Mouse (Mus musculus) MEL-GATA-1-ER (cell line): ENCODE measurements around the gene Arhgdia.

Source experiments
- DNase-seq: peaks from one replicate; pipeline ENCODE4 v3.0.0-alpha.2; 2012; ENCODE audit warnings: low read depth; ENCODE audit errors: extremely low read depth

Gene Arhgdia

GRCm38 (mm10) chr11:120581490-120582267 is at the start of gene Arhgdia:
Arhgdia (minus strand) TSS chr11:120581624.
- DNase-seq = no peak

- no peak for DNase-seq
Observed at GRCm38 (mm10) chr11:120630401-120630871, 49.0 kb upstream of the Arhgdia start.

- DNase-seq = no peak
Observed at GRCm38 (mm10) chr11:120629911-120630310, 48.5 kb upstream of the Arhgdia start.

- DNase-seq = no peak
Observed at GRCm38 (mm10) chr11:120629341-120629730, 47.9 kb upstream of the Arhgdia start.

GRCm38 (mm10) chr11:120628601-120629340 is 47.3 kb upstream of the Arhgdia start:
- DNase-seq = no peak

GRCm38 (mm10) chr11:120627468-120628300 is 46.3 kb upstream of the Arhgdia start:
- DNase-seq = no peak

GRCm38 (mm10) chr11:120626785-120627467 is 45.5 kb upstream of the Arhgdia start:
- DNase-seq = no peak

DNA sequence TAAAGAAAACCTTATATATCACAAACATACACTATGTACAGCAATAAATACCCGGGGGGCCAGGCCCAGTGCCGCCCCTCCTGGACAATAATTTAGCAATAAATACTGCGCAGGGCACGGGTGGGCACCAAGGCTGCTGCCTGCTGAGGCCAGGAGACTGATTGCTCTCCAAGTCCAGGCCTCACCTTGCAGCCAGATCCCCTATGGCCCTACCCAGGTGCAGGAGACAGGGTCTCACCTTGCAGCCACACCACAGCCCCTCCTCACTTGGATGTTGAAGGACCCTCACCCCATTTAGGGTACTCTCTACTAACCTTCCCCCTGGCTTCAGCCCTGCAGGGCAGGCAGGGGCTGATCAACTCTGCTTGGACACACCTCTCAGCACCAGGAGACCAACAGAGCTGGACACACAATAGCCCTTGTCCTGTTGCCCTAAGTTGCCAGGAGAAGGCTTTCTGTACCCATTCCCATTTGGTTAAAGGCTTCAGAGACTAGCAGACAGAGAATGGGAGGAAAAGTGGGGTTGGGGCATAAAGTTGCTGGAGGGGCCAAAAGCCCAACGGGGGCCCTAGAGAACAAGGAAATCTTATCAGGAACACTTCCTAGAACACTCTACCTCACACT is 43.8 kb upstream of the Arhgdia start, which contains the start of gene Sirt7:
Sirt7 (minus strand) TSS at position 89 of the 624 bp plus-strand sequence.
- no peak for DNase-seq

DNA sequence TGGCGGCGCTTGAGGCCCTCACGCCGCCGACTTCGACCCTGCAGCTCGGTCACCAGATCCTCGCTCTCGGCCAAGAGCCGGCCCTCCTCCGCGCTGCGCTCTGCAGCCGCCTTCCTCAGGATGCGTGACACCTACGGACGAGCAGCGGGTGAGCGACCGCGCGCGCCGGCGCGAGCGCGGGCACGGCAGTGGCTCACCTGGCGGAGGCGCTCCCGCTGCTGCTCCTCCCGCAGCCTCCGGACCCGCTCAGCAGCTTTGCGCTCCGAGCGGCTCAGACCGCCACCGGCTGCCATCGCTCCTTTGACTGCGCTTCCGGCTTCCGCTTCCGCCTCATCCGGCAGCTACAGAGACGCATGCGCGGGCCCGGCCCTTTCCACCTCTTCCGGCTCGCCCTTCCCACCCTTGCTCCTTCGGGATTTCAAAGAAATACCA is 43.3 kb upstream of the Arhgdia start:
- DNase-seq = no peak

- DNase-seq = no peak
Observed at GRCm38 (mm10) chr11:120623961-120624679, 42.7 kb upstream of the Arhgdia start.

DNA sequence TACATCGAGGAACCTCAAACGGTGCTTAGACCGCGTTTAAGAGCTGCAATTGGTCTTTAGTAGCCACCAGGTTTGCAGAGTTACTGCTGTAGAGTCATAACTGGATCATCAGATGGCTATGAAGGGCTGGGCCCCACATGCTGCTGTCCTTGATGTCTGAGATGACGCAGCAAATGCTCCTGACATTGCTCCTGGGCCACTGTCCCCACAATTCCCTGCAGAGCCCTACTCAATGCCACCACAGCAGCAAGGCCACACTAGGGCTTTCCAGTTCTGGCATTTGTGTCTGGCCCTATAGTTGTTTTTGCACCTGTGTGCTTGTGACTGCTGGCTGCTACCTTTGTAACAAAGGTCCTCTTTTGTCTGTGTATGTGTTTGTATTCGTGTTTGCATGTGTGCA is 41.4 kb upstream of the Arhgdia start:
- no peak for DNase-seq

DNA sequence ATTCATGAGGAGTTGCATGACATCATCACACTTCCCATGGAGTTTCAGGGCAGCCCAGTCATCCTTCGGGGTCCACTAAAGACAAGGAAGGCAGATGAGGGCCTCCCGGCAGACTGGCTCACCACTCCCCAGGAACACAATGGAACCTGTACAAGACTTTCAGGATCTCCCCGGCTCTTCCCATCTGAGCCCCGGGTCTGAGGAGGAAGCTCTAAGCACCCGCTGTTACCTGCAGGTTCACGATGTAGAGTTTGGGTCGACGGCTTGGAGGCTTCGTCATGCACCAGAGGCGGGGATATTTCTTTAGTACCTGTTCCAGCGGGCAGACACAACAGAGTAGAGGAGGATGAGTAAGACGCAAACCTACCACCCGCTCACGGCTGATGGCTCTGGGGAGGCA is 38.8 kb upstream of the Arhgdia start:
- DNase-seq = no peak

DNA sequence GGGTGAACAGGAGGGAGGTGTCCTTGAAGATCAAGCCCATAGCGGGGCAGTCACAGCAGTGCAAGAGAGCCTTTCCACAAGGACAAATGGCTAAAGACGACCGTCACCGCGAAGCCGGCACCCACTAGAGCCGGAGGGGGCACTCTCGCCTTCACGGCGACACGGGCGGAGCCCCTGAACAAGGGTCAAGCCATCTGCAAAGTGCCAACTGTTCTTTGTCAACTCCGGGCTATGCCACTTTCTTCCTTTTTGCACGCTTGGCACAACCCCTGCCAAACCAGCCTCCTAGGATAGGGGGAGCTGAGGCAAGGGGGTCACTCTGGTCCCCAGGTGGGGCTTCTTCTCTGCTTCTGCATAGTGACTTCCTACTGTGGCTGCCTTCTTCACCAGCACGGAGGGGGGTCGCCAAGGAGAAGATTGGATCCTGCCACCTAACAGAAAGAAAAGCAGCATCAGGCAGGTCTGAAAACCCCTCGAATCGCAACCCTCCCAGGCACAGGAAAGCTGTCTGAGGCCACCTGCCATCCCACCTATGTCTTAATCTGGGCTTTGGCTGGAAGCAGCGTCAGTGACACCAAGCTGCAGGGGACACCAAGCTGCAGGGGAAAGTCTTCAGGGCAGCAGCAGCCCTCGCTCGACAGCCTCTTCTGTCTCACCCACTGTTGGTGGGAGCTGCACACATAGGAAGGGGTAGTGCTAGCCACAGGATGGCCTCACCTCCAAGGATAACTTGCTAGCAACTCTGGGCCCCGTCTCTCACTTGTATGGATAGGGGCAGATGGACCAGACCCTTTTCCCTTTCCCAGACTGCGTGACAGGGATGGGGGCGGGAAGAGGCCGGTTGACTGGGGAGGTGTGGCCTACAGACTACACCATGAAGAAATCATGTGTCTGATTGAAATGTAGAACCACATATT is 37.5 kb upstream of the Arhgdia start:
- no peak for DNase-seq

DNA sequence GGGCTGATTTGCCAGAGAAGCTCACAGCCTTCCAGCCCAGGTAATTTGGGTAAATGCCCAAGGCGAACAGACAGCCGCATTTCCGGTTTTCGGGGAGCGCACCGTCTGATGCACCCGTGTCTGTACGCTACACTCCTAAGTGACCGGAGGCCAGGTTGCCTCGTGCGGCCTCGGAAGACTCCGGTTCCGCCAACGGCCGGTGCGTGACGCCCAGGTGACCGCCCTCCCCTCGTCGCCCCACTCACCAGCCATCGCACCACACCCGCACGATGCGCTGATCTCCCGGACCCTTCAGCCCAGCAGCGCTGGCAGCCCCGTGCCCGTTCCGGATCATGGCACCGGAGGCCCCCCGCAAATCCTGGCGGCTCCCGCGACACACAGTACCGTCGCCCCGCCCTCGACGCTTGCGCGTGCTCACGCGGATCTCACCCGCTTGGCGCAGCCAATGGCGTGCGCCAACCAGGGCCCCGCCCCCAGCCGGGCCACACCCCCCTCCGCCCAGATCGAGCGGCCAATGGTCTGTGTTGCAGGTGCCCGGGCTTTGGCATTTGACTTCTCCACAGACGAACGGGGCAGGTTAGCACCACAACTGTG is 36.2 kb upstream of the Arhgdia start, which contains the start of gene Pcyt2:
Pcyt2 (minus strand) TSS at position 418 of the 594 bp plus-strand sequence.
- peak; percentile 74 for DNase-seq

DNA sequence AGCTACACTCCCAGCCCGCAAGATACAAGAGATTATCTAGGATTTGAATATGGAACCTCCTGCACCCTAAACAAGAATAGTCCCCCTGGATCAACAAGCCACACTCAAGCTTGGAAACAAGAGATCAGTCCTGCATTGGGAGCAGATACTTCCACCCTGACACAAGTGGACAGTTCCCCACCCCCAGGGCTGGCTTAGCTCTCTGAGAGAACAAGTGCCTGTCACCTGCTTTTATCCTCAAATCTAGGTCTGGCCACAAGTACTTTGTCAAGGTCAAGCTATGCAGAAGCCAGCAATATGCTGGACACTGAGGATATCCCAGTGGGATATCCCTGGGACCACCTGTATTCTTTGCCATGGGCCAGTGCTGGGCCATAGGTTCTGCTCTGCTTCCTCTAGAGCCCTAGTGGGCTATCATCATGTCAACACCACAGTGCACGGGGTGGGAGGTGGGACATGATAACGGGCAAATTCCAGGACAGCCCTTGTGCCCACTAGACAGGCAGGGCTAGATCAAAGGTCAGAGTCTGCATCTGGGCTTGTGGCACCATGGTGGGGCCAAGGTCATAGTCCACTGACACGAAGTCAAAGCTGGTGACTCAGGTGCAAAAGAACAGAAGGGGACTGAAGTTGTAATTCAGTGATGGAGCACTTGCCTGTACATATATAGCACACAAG is 35.3 kb upstream of the Arhgdia start:
- DNase-seq = no peak

DNA sequence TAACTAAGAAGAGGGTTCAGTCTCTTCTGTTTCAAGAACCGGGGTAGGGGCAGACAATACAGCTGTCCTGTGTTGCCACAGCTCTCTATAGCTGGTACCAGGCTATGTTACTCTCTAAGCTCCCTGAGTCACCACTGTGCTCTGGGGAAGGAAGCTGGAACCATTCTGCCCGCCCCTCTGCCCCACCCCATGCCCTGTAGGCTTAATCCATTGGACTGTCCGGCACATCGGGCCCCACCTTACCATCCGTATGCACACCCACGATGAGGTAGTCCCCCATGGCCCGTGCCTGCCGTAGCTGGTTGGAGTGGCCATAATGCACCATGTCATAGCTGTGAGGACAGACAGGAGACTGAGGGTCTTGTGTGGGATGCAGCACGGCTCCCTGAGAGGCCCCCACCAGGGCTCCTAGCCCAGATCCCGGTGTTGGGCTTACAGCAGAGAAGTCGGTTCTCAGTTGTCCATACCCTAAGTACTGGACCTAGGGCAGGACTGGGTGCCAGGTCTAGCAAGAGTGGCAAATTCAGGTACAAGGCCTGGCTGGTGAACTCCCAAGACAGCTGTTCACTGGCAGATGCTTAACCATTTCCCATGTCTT is 34.3 kb upstream of the Arhgdia start:
- DNase-seq = no peak

GRCm38 (mm10) chr11:120615167-120615566 is 33.7 kb upstream of the Arhgdia start:
- DNase-seq = no peak
